Mouse (Mus musculus) fat pad, adult 2 months (tissue): ENCODE measurements around the gene B230217C12Rik.

Source experiments
- DNase-seq: peaks from one replicate; pipeline ENCODE4 v3.0.0-alpha.2; 2011; ENCODE audit warnings: low read depth, low spot score; ENCODE audit errors: extremely low read depth

The B230217C12Rik gene

GRCm38 (mm10) chr11:97840539-97840954 is at the start of gene B230217C12Rik:
B230217C12Rik (plus strand) TSS chr11:97840780.
- DNase-seq, result no peak

GRCm38 (mm10) chr11:97793165-97793564 is 47.4 kb upstream of the B230217C12Rik start:
- DNase-seq, result no peak

- no peak for DNase-seq
Observed at GRCm38 (mm10) chr11:97796910-97797309, 43.7 kb upstream of the B230217C12Rik start.

- no peak for DNase-seq
Observed at GRCm38 (mm10) chr11:97797369-97798082, 43.1 kb upstream of the B230217C12Rik start.

GRCm38 (mm10) chr11:97798083-97798435 is 42.5 kb upstream of the B230217C12Rik start:
- DNase-seq, result no peak

- no peak for DNase-seq
Observed at GRCm38 (mm10) chr11:97798782-97799145, 41.8 kb upstream of the B230217C12Rik start, which contains the start of gene Lasp1. Lasp1 (plus strand) TSS chr11:97799000.

- no peak for DNase-seq
Observed at GRCm38 (mm10) chr11:97799146-97799993, 41.2 kb upstream of the B230217C12Rik start.

GRCm38 (mm10) chr11:97799994-97800690 is 40.4 kb upstream of the B230217C12Rik start:
- DNase-seq, result no peak

- no peak for DNase-seq
Observed at GRCm38 (mm10) chr11:97800691-97801408, 39.7 kb upstream of the B230217C12Rik start.

- DNase-seq, result peak; percentile 75
Observed at GRCm38 (mm10) chr11:97801409-97802193, 39.0 kb upstream of the B230217C12Rik start.

GRCm38 (mm10) chr11:97802194-97802470 is 38.4 kb upstream of the B230217C12Rik start:
- no peak for DNase-seq

GRCm38 (mm10) chr11:97802495-97802894 is 38.1 kb upstream of the B230217C12Rik start:
- DNase-seq, result no peak

GRCm38 (mm10) chr11:97803847-97804246 is 36.7 kb upstream of the B230217C12Rik start:
- no peak for DNase-seq

- DNase-seq, result no peak
Observed at GRCm38 (mm10) chr11:97804841-97805661, 35.5 kb upstream of the B230217C12Rik start.

GRCm38 (mm10) chr11:97805662-97806612 is 34.6 kb upstream of the B230217C12Rik start:
- no peak for DNase-seq

- no peak for DNase-seq
Observed at GRCm38 (mm10) chr11:97806613-97806964, 34.0 kb upstream of the B230217C12Rik start.

- DNase-seq, result no peak
Observed at GRCm38 (mm10) chr11:97807626-97808025, 33.0 kb upstream of the B230217C12Rik start.

GRCm38 (mm10) chr11:97808093-97808492 is 32.5 kb upstream of the B230217C12Rik start:
- DNase-seq, result no peak
